Mouse (Mus musculus): ENCODE measurements at regions not wholly inside any gene's neighbourhood (a gene's known extent, or its start where the extent isn't known, plus 50 kb on each side); places are given as distances from the start of the nearest gene placed in this dataset.

GRCm38 (mm10) chr9:116332485-116333118 lies 157.4 kb upstream of the Tgfbr2 start:
- no peak for ATAC-seq (ENCODE audit: low TSS enrichment)

- ATAC-seq (ENCODE audit: low TSS enrichment) = no peak
These were observed 156.2 kb upstream of the Tgfbr2 start for GRCm38 (mm10) chr9:116331406-116331805.

- ATAC-seq (ENCODE audit: low TSS enrichment) = no peak
These were observed 155.6 kb upstream of the Tgfbr2 start for GRCm38 (mm10) chr9:116330796-116331195.

DNA sequence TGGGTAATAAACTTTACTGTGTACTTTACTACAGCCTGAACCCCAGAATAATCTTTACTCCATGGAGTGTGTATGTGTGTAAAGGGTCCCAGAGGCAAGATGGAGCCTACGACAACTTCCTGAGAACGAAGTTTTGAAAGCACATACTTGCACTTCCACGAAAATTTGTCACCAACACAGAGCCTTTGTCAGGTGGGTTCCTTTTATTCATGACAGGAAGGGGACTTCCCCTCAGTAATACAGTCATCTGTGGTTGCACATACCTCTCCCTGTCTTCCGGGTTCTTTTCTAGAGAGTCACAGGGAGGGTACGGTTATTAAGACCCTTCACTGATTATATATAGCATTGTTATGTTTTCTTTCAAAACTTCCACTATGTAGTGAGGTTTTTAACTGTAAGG lies 154.0 kb upstream of the Tgfbr2 start:
- no peak for ATAC-seq (ENCODE audit: low TSS enrichment)

DNA sequence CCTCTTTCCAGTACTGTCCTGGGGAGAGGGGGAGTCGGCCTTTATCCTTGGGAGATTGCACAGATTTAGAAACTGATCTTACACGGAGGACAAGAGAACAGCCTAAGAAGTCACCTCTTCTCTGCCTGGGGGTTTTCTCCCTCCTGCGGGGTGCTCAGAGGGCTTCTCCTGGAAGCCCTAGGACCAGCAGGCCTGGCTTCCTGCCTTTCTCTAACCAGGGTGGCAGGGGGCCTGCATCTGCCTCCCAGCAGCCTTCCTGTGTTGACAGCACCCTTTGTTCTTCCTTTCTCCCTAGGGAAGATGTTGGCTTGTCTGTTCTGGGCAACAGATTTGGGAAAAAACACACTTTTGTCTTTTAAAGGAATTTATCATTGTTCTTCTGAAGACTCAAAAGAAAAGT lies 153.0 kb upstream of the Tgfbr2 start:
- ATAC-seq (ENCODE audit: low TSS enrichment) = no peak

DNA sequence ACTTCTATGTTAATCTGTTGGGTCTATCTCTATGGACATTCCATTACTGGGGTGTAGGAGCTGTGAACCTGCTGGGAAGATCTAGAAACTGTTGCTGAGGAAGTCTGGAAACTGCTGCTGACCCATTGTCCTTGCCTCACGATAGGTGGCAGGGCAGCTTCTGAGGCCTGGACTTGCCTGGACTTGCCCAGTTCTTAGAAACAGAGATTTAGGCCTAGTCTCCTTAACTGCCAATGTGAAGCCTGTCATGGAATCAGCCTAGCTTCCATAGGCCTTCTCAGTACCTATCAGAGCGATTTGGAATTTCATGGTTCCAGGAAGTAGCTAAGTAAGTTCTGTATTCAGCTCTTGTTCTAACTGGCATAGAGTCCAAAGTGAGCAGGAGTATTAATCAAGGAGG lies 151.9 kb upstream of the Tgfbr2 start:
- ATAC-seq (ENCODE audit: low TSS enrichment) = no peak

- ATAC-seq (ENCODE audit: low TSS enrichment) = no peak
These were observed 149.8 kb upstream of the Tgfbr2 start for GRCm38 (mm10) chr9:116324971-116325370.

DNA sequence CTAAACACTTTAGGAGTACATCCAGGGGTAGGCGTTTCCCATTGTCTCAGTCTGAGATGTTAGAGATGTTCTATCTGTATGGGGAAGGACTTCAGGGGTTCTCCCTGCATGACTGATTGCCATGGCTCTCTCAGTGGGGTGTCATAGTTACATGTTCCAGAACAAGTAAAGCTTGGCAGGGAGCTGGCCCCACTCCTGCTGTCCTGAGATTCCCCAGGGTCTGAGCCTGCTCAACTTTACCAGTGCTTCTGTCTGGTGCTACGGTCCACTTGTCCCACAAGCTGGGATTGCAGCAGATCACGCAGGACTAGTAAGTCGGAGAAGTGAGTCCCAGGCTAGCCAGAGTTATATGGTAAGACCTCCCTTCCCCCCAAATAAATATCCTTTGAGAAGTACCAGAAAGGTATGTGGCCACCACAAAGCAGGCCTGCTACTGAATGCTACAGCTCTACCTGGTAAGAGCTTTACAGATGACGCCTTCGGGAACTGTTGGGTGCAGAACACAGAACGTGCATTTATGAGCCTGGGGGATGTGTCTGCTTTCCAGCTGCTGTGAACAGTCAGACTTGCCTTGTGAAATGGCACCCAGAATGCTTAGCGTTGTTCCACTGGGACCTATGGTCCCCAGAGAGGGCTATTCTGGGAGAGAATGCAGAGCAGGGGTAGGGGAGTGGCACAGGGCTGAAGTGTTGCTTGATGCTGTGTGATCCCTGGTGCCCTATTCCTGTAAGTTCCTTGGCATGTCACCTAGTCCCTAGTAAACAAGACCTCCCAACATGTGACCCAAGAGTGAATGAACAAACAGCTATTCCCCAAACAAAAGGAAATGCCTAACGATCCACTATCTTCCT lies 148.9 kb upstream of the Tgfbr2 start:
- ATAC-seq (ENCODE audit: low TSS enrichment) = no peak

- no peak for ATAC-seq (ENCODE audit: low TSS enrichment)
These were observed 146.7 kb upstream of the Tgfbr2 start for GRCm38 (mm10) chr9:116321908-116322307.

DNA sequence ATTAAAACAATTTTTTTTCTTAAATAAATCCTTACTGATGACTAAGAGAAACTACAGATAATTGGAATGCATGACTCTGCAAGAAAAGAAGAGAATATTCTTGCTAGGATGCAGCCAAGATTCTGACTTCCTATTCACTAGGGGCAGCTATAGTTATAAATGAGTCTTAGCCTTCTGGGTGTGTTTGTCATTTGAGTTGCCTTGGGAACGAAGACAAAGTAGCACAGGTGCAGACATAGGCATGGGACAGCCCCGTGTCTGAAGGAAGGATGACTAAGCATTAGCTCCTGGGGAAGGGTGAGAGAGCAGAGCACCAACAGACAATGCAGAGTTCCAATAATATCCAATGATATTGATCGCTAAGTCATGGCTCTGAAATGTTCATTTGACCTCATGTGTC lies 144.3 kb upstream of the Tgfbr2 start:
- ATAC-seq (ENCODE audit: low TSS enrichment) = no peak

DNA sequence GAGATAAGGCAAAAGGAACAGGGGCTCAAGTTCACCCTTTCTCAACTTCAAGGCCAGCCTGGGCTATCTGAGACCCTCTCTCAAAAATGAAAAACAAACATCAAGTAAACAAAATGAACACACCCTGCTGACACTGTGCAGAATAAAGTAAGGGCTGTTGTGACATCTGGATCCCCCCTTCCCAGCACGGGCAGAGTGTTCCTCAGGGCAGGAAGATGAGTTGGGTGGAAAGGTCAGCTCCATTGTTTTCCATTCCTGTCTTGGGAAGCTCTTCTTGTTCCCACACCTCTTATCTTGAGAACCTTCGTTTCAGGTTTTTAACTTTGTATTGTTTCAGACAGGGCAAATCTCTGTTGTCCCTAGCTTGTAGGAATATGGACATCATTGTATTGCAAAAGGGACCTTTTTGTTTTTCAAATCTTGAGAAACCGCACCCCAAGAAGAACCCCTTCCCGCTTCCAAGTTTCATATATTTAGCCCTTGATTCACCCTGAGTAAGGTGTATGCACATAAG lies 141.5 kb upstream of the Tgfbr2 start:
- ATAC-seq (ENCODE audit: low TSS enrichment) = no peak

DNA sequence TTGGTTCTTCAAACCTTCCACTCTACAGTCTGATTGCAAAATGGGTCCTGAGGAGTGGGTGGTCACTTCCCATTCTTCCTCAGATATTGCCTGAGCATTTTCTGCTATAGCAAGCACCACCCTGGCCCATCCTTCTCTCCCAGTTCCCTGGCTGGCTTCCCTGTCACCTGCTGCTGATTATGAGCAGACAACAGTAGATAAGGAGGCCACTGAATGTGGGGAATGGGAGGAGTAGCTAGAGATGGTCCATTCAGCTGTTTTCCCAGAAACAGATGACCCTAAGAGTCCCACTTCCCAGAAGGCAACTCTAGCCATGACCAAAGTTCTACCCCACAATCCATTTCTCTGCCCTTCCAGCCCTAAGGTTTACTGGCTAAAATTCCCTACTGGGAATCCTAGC lies 139.6 kb upstream of the Tgfbr2 start:
- ATAC-seq (ENCODE audit: low TSS enrichment) = no peak

DNA sequence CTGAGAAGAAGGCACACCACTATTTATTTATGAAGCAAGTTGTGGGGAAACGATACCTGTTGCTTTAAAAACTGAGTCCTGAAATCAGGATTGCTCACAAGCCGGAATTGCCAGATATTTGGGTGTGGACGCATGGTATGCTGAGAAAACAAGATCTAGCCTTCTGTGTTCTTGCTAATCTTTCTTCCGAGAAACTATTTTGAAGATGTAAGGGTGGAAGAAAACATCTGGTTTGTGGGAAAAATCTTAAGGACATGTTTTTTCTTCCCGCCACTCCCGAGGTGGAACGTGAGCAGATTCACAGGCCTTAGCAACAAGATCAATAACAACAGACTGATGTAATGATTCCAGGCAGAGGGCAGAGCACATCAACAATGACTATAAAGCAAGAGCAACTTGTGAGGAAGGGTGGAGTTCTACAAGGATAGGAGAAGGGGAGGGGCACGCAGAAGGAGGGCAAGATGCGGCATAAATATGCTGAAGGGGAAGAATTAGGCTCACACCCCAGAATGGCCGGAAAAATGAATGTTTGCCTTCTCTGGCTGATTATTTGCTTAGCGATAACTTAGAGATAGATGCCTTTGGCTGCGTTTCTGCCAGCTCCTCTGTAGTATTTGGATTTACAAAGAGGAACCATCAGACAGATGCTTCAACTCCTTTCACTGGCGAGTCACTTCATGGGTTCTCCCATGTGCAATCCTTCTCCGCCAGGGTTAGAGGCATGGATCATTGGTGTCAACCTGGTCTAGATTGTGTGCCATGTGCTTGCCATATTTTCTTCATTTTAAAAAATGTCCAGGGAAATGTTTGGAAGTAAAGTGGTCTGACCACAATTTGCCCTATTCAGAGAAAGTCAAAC lies 139.0 kb upstream of the Tgfbr2 start:
- no peak for ATAC-seq (ENCODE audit: low TSS enrichment)

DNA sequence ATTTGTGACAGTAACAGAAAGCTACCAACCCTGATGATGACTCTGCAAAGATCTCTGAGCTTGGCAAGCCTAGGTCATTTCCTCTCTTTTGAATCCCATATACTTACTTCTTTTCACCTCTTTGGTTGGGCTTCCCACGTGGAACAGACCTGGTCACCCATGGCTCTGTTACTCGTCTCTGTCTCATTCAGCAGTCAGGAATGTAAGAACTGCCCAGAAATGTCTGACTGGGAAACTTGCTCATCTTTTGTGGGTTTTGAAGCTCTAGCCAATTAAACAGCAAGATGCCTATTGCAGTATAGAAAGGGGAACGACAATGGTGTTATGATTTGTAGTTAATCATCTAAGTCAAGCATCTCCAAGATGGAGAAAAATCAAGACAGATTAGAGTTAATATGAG lies 136.2 kb upstream of the Tgfbr2 start:
- ATAC-seq (ENCODE audit: low TSS enrichment) = no peak

GRCm38 (mm10) chr9:116301602-116302001 lies 126.4 kb upstream of the Tgfbr2 start:
- ATAC-seq (ENCODE audit: low TSS enrichment) = no peak

DNA sequence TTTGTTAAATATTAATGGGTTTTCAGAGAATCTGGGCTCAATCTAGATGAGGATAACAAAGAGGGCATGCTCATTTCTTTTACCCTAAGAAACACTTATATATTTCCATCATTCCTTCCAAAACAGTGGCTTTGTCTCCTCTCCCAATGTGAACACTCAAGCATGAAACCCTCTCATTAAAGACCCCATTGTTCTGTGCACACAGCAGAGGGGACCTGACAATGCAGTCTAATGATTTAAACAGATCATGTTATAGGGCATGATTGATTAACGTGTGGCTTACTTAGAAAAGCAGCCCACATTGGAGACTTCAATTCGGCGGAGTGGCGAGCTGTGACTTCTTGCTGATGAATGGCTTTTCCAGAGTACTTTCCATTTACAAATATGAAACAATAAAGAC lies 123.6 kb upstream of the Tgfbr2 start:
- ATAC-seq (ENCODE audit: low TSS enrichment) = no peak

- ATAC-seq (ENCODE audit: low TSS enrichment) = no peak
These were observed 121.2 kb upstream of the Tgfbr2 start for GRCm38 (mm10) chr9:116296349-116296748.

DNA sequence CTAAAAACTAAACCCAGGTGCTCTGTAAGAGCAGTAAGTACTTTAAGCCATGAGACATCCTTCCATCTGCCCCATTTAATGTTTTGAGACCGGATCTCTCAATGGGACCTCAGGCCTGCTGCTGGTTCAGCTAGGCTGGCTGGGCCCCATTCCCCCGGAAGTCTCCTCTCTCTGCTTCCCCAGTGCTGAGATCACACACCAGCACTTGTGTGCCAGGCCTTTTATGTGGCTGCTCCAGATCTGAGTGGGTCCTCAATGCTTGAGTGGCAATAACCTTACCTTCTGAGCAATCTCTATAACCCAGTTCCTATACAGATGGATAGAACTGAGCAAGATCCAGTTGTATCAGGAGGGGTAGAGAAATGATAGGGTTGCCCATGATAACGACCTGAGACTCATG lies 118.9 kb upstream of the Tgfbr2 start:
- ATAC-seq (ENCODE audit: low TSS enrichment) = no peak

DNA sequence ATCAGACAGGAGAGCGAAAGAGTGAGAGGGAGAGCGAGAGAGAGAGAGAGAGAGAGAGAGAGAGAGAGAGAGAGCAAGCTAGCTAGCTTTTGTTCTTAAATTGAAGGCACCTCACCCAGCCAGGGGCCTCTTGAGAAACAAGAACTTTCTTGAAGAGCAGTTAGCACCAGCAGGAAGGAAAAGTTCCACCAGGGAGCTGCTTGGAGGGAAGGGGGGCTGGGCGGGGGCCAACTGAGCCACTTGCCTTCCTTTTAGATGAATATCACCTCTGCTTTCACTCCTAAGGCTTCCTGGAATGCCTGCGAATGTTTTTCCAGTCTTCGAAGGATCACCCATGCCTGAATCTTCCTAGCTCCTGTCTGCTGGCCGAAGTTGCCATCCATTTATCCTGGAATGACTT lies 118.0 kb upstream of the Tgfbr2 start:
- no peak for ATAC-seq (ENCODE audit: low TSS enrichment)

GRCm38 (mm10) chr9:116291624-116292023 lies 116.5 kb upstream of the Tgfbr2 start:
- ATAC-seq (ENCODE audit: low TSS enrichment) = no peak

DNA sequence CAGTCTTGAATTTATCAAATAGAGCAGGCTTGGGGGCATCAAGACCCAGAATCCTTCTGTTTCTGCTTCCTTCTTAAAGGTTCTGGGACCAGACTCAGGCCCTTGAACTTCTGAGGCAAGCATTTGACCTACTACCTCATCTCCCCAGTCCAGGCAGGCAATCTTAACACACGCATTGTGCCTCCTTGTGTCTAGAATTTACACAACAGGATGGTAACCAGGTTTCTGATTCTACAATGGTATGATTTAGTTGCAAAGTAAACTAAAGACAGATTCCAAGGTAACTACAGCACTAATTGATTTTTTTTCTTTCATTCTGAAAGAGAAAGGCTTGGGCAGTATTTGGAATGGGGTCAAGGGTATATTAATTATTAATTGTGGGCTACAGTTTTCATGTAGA lies 115.7 kb upstream of the Tgfbr2 start:
- ATAC-seq (ENCODE audit: low TSS enrichment) = no peak

DNA sequence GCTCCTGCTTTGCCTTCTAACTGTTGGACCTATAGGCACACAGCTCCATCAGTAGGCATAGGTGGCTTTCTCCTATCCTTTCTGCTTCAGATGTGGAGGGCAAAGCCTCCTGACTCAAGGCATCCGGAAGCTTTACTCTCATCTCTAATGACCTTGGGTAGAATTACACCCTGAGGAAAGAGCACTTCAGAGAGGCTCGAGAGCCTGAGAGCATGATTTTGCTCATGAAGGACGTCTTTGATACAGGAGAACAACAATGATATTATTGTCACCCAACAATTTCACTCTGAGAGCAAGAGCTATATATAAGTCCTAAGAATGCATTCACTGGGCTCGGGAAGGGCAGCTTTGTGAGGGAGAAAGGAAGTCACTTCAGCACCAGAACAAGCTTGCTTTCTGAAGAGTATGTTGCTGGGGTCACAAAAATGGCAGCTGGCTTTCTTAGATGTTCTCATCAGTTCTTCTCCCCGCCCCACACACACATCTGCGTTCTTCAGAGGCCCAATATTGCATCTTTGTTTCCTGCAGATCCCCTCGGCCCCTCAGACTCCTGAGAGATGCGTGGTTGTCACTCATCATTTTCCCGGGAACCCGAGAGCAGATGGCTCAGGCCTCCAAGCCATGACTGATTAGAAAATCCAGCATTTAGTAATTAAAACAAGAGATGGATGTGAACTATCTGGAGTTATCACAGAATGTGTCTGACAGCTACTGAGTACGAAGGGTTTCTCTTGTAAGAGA lies 110.7 kb upstream of the Tgfbr2 start:
- no peak for ATAC-seq (ENCODE audit: low TSS enrichment)
